Mouse (Mus musculus) liver, embryonic 16.5 days (tissue): ENCODE data around the gene Rbmx. TPM values are rescaled to one million over a fixed set of nuclear protein-coding genes. Genes with fewer than 3 reads are reported as not detected.
A peak's percentile ranks its signal among the peaks of the same experiment; 100 is the strongest.

Source experiments
- ATAC-seq: fragments of 200-750 bp; cut with Nextera tagmentation; 2 replicates; pipeline ENCODE4 v1.8.0; 2017; ENCODE audit warnings: low read depth, mild to moderate bottlenecking, moderate number of reproducible peaks, moderate library complexity
- H3K27ac ChIP-seq: fragments of 300-500 bp; sonication (generic); 2 replicates; pipeline ENCODE4 v1.5.1; 2014; ENCODE audit warnings: mild to moderate bottlenecking, low read length
- H3K27me3 ChIP-seq: fragments of 300-500 bp; sonication (generic); 2 replicates; pipeline ENCODE4 v1.6.1; 2014; ENCODE audit warnings: low read depth, low read length, mixed read lengths; ENCODE audit not compliant: control insufficient read depth, insufficient read depth
- H3K36me3 ChIP-seq: fragments of 300-500 bp; sonication (generic); 2 replicates; pipeline ENCODE4 v1.6.1; 2014; ENCODE audit warnings: mild to moderate bottlenecking; ENCODE audit not compliant: control insufficient read depth, insufficient read depth
- H3K4me1 ChIP-seq: fragments of 300-500 bp; sonication (generic); 2 replicates; pipeline ENCODE4 v1.6.1; 2014; ENCODE audit warnings: low read depth, low read length, mixed read lengths; ENCODE audit not compliant: control insufficient read depth
- H3K4me2 ChIP-seq: fragments of 300-500 bp; sonication (generic); 2 replicates; pipeline ENCODE4 v1.6.1; 2014; ENCODE audit warnings: low read depth, low read length, mixed read lengths
- H3K4me3 ChIP-seq: fragments of 300-500 bp; sonication (generic); 2 replicates; pipeline ENCODE4 v1.5.1; 2014; ENCODE audit warnings: low read depth, mild to moderate bottlenecking, low read length
- H3K9ac ChIP-seq: fragments of 300-500 bp; sonication (generic); 2 replicates; pipeline ENCODE4 v1.6.1; 2014; ENCODE audit warnings: low read depth, low read length
- H3K9me3 ChIP-seq: fragments of 300-500 bp; sonication (generic); replicated peaks from 2 replicates; pipeline ENCODE4 v1.6.1; 2016; ENCODE audit warnings: low read length; ENCODE audit not compliant: control insufficient read depth
- WGBS: fragments of 180-500 bp; shearing (Covaris S2); extraction: QIAGEN DNeasy Blood & Tissue Kit; methylation state at CpG from one replicate; pipeline ENCODE4 v1.1.7; 2014; ENCODE audit not compliant: insufficient replicate concordance; 5-methylcytosine and 5-hydroxymethylcytosine counted together
- polyA plus RNA-seq: library from polyadenylated mRNA; unstranded; fragments of >200 nt; fragmentation: Nextera tagmentation; extraction: Ambion mirVana; gene quantifications from 2 replicates; pipeline ENCODE4 v1.2.1, GENCODE M21; 2015

Gene Rbmx
- polyA plus RNA-seq, 1 experiment from 2014 or later = 26.2 TPM

- no peaks in the 10 kb centered on the region for H3K27me3 ChIP-seq
- 51% methylated on average over 3 of the region's 3 CpGs for WGBS
- peaks cover 13% of the 10 kb centered on the region for H3K36me3 ChIP-seq
- no peak overlapping the region for H3K4me2 ChIP-seq
- no peak overlapping the region for H3K9ac ChIP-seq
- no peak for ATAC-seq
- H3K9me3 ChIP-seq = no peaks in the 10 kb centered on the region
- peaks cover 7% of the 10 kb centered on the region for H3K4me1 ChIP-seq
- no peak overlapping the region for H3K27ac ChIP-seq
- no peak overlapping the region for H3K4me3 ChIP-seq
Measured at GRCm38 (mm10) chrX:57377096-57377495, 15.7 kb downstream of the Rbmx start.

GRCm38 (mm10) chrX:57374029-57374428 is 18.8 kb downstream of the Rbmx start:
- H3K27ac ChIP-seq = peak overlapping the region; percentile 16; the same call in 1 of the 2 replicates

GRCm38 (mm10) chrX:57373543-57373942 is 19.3 kb downstream of the Rbmx start:
- H3K4me3 ChIP-seq = no peak overlapping the region

More at GRCm38 (mm10) chrX:57374029-57374428, 18.8 kb downstream of the Rbmx start:
- Histone ChIP-seq H3K27me3 (no peaks in the 10 kb centered on the region), H3K9me3 (no peaks in the 10 kb centered on the region), H3K4me2 (peak overlapping the region; percentile 31; the same call in 1 of the 2 replicates), H3K4me1 (peaks cover 8% of the 10 kb centered on the region), H3K4me3 (no peak overlapping the region), H3K36me3 (peaks cover 7% of the 10 kb centered on the region; the same call in 1 of the 2 replicates), H3K9ac (no peak overlapping the region)
- ATAC-seq = no peak
- WGBS = 42% methylated on average over 2 of the region's 2 CpGs

GRCm38 (mm10) chrX:57372965-57373364 is 19.9 kb downstream of the Rbmx start:
- Histone ChIP-seq H3K27ac (no peak overlapping the region), H3K9me3 (no peaks in the 10 kb centered on the region), H3K4me1 (peaks cover 8% of the 10 kb centered on the region), H3K4me2 (no peak overlapping the region), H3K27me3 (no peaks in the 10 kb centered on the region), H3K36me3 (peaks cover 2% of the 10 kb centered on the region; the same call in 1 of the 2 replicates), H3K4me3 (no peak overlapping the region), H3K9ac (no peak overlapping the region)
- peak; percentile 42 for ATAC-seq
- WGBS = 53% methylated on average over 4 of the region's 4 CpGs

More at GRCm38 (mm10) chrX:57373543-57373942, 19.3 kb downstream of the Rbmx start:
- no peaks in the 10 kb centered on the region for H3K27me3 ChIP-seq
- ATAC-seq = peak; percentile 95
- peak overlapping the region; percentile 31; the same call in 1 of the 2 replicates for H3K4me2 ChIP-seq
- WGBS = 39% methylated on average over 2 of the region's 2 CpGs
- peak overlapping the region; percentile 16; the same call in 1 of the 2 replicates for H3K27ac ChIP-seq
- no peak overlapping the region for H3K9ac ChIP-seq
- H3K36me3 ChIP-seq = peaks cover 3% of the 10 kb centered on the region; the same call in 1 of the 2 replicates
- H3K9me3 ChIP-seq = no peaks in the 10 kb centered on the region
- peaks cover 8% of the 10 kb centered on the region for H3K4me1 ChIP-seq

GRCm38 (mm10) chrX:57364891-57365569 is 27.8 kb downstream of the Rbmx start:
- WGBS = 34% methylated on average over 2 of the region's 2 CpGs
- Histone ChIP-seq H3K27me3 (no peaks in the 10 kb centered on the region), H3K27ac (peak overlapping the region; percentile 90), H3K36me3 (no peaks in the 10 kb centered on the region), H3K4me3 (0 out of 2 replicates have a peak overlapping the region, but pooled peaks have one; percentile 6), H3K9ac (no peak overlapping the region), H3K9me3 (no peaks in the 10 kb centered on the region), H3K4me1 (peaks cover 12% of the 10 kb centered on the region), H3K4me2 (peak overlapping the region; percentile 34)
- peak; percentile 98 for ATAC-seq

GRCm38 (mm10) chrX:57359316-57359715 is 33.5 kb downstream of the Rbmx start:
- Histone ChIP-seq H3K36me3 (no peaks in the 10 kb centered on the region), H3K4me3 (no peak overlapping the region), H3K4me2 (no peak overlapping the region), H3K4me1 (peaks cover 4% of the 10 kb centered on the region; the same call in 1 of the 2 replicates), H3K27me3 (no peaks in the 10 kb centered on the region), H3K9me3 (no peaks in the 10 kb centered on the region), H3K27ac (no peak overlapping the region), H3K9ac (no peak overlapping the region)
- ATAC-seq = no peak
- 55% methylated on average over 1 of the region's 1 CpGs for WGBS

- H3K9ac ChIP-seq = no peak overlapping the region
- 53% methylated on average over 4 of the region's 4 CpGs for WGBS
Measured at GRCm38 (mm10) chrX:57339220-57339619, 53.6 kb downstream of the Rbmx start.

GRCm38 (mm10) chrX:57338371-57339211 is 54.2 kb downstream of the Rbmx start, which contains the start of gene Arhgef6:
Gene Arhgef6 (minus strand): TSS chrX:57338729.
- Histone ChIP-seq H3K36me3 (no peaks in the 10 kb centered on the region), H3K4me2 (0 out of 2 replicates have a peak within 1 kb of the TSS, but pooled peaks have one; percentile 2), H3K27me3 (no peaks in the 10 kb centered on the region), H3K4me1 (no peaks in the 10 kb centered on the region), H3K4me3 (peak within 1 kb of the TSS; percentile 25; the same call in 1 of the 2 replicates), H3K9ac (no peak within 1 kb of the TSS), H3K9me3 (no peaks in the 10 kb centered on the region), H3K27ac (no peak within 1 kb of the TSS)
- WGBS = 26% methylated on average over 18 of the region's 18 CpGs
- no peak for ATAC-seq

More at GRCm38 (mm10) chrX:57339220-57339619, 53.6 kb downstream of the Rbmx start:
- H3K4me1 ChIP-seq = no peaks in the 10 kb centered on the region
- H3K4me3 ChIP-seq = no peak overlapping the region
- H3K27me3 ChIP-seq = no peaks in the 10 kb centered on the region
- H3K36me3 ChIP-seq = no peaks in the 10 kb centered on the region
- no peak overlapping the region for H3K4me2 ChIP-seq
- no peak overlapping the region for H3K27ac ChIP-seq
- no peak for ATAC-seq
- no peaks in the 10 kb centered on the region for H3K9me3 ChIP-seq
